Mouse (Mus musculus) liver, adult 2 months (tissue): ENCODE data around the gene Agpat4. TPM values are rescaled to one million over a fixed set of nuclear protein-coding genes. Genes with fewer than 3 reads are reported as not detected.

Experiments
- DNase-seq: peaks from one replicate; pipeline ENCODE4 v3.0.0-alpha.2; 2011; ENCODE audit warnings: low read depth, low spot score; ENCODE audit errors: extremely low read depth
- H3K27ac ChIP-seq: fragments of 200-500 bp; replicated peaks from 2 replicates; pipeline ENCODE4 v1.5.1; 2012; ENCODE audit warnings: low read depth, mild to moderate bottlenecking, control low read depth, inconsistent platforms, low read length; ENCODE audit not compliant: insufficient read depth
- H3K27me3 ChIP-seq: fragments of 200-500 bp; 2 replicates; pipeline ENCODE4 v1.6.1; 2012; ENCODE audit warnings: mild to moderate bottlenecking, moderate library complexity, low read length, inconsistent platforms; ENCODE audit not compliant: control insufficient read depth, insufficient read depth
- H3K36me3 ChIP-seq: fragments of 200-500 bp; 2 replicates; pipeline ENCODE4 v1.6.1; 2012; ENCODE audit warnings: low read length, inconsistent platforms; ENCODE audit not compliant: control insufficient read depth, insufficient read depth
- H3K4me1 ChIP-seq: fragments of 200-500 bp; 2 replicates; pipeline ENCODE4 v1.6.1; 2011; ENCODE audit warnings: low read length; ENCODE audit not compliant: control insufficient read depth, insufficient read depth
- H3K4me3 ChIP-seq: fragments of 200-500 bp; 2 replicates; pipeline ENCODE4 v1.5.1; 2011; ENCODE audit warnings: low read depth, mild to moderate bottlenecking, control low read depth, low read length, moderate library complexity; ENCODE audit not compliant: insufficient read depth
- H3K79me2 ChIP-seq: fragments of 200-500 bp; 2 replicates; pipeline ENCODE4 v1.6.1; 2012; ENCODE audit warnings: inconsistent platforms, mild to moderate bottlenecking, low read length, moderate library complexity; ENCODE audit not compliant: control insufficient read depth, insufficient read depth
- H3K9ac ChIP-seq: fragments of 200-500 bp; 2 replicates; pipeline ENCODE4 v1.6.1; 2012; ENCODE audit warnings: low read depth, mild to moderate bottlenecking, control low read depth, inconsistent platforms, low read length
- CTCF ChIP-seq: fragments of 200-500 bp; IDR thresholded peaks from 2 replicates; pipeline ENCODE4 v1.5.1; 2011; ENCODE audit warnings: low read depth, low read length, control low read depth
- POLR2A ChIP-seq: fragments of 200-500 bp; IDR thresholded peaks from 2 replicates; pipeline ENCODE4 v1.6.1; 2011; ENCODE audit warnings: low read length, control low read depth; ENCODE audit not compliant: insufficient read depth; ENCODE audit errors: extremely low read depth
- WGBS: fragments of 180-500 bp; shearing (Covaris S2); methylation state at CpG from one replicate; pipeline ENCODE4 v1.1.7; 2018; 5-methylcytosine and 5-hydroxymethylcytosine counted together
- polyA plus RNA-seq: library from polyadenylated mRNA; depleted of rRNA; stranded (reverse); fragments of >200 nt; gene quantifications from 2 replicates; pipeline ENCODE4 v1.2.3, GENCODE M21; 2012
- total RNA-seq: library from RNA; depleted of rRNA; stranded (reverse); fragments of >200 nt; gene quantifications from 2 replicates; pipeline ENCODE4 v1.2.3, GENCODE M21; 2014

Agpat4 gene
- total and polyA plus RNA-seq, 2 experiments: 0.60 to 1.2 TPM

GRCm38 (mm10) chr17:12261376-12261775 lies 142.9 kb downstream of the Agpat4 start:
- no peaks in the 10 kb centered on the region for H3K4me1 ChIP-seq
- 96% methylated on average over 7 of the region's 7 CpGs for WGBS
- peaks cover 22% of the 10 kb centered on the region for H3K36me3 ChIP-seq
- no peak overlapping the region for H3K9ac ChIP-seq
- TF ChIP-seq CTCF (no peak), POLR2A (no peak)
- no peak overlapping the region for H3K27ac ChIP-seq
- no peak overlapping the region for H3K4me3 ChIP-seq
- DNase-seq: no peak
- no peaks in the 10 kb centered on the region for H3K27me3 ChIP-seq
- no peaks in the 10 kb centered on the region for H3K79me2 ChIP-seq

GRCm38 (mm10) chr17:12261887-12262286 lies 143.4 kb downstream of the Agpat4 start:
- no peak for DNase-seq
- WGBS: 49% methylated on average over 2 of the region's 2 CpGs

GRCm38 (mm10) chr17:12262851-12263250 lies 144.3 kb downstream of the Agpat4 start:
- 96% methylated on average over 8 of the region's 8 CpGs for WGBS
- TF ChIP-seq CTCF: no peak
- TF ChIP-seq POLR2A: no peak
- Histone ChIP-seq H3K79me2 (no peaks in the 10 kb centered on the region), H3K27me3 (no peaks in the 10 kb centered on the region), H3K27ac (no peak overlapping the region), H3K4me3 (no peak overlapping the region), H3K4me1 (no peaks in the 10 kb centered on the region), H3K36me3 (peaks cover 13% of the 10 kb centered on the region; the same call in 1 of the 2 replicates), H3K9ac (no peak overlapping the region)
- DNase-seq: no peak

More at GRCm38 (mm10) chr17:12261887-12262286, 143.4 kb downstream of the Agpat4 start:
- Histone ChIP-seq H3K4me3 (no peak overlapping the region), H3K79me2 (no peaks in the 10 kb centered on the region), H3K27ac (no peak overlapping the region), H3K36me3 (peaks cover 20% of the 10 kb centered on the region), H3K27me3 (no peaks in the 10 kb centered on the region), H3K4me1 (no peaks in the 10 kb centered on the region), H3K9ac (no peak overlapping the region)
- TF ChIP-seq POLR2A: no peak
- peak; percentile 50 for TF ChIP-seq CTCF

GRCm38 (mm10) chr17:12263787-12264186 lies 145.3 kb downstream of the Agpat4 start:
- TF ChIP-seq CTCF: no peak
- TF ChIP-seq POLR2A: no peak
- no peaks in the 10 kb centered on the region for H3K4me1 ChIP-seq
- no peak overlapping the region for H3K27ac ChIP-seq
- H3K4me3 ChIP-seq: no peak overlapping the region
- H3K79me2 ChIP-seq: no peaks in the 10 kb centered on the region
- H3K9ac ChIP-seq: no peak overlapping the region
- H3K27me3 ChIP-seq: no peaks in the 10 kb centered on the region
- no peak for DNase-seq
- H3K36me3 ChIP-seq: peaks cover 9% of the 10 kb centered on the region; the same call in 1 of the 2 replicates
- 85% methylated on average over 13 of the region's 13 CpGs for WGBS

- no peak for DNase-seq
- no peak overlapping the region for H3K27ac ChIP-seq
- H3K27me3 ChIP-seq: no peaks in the 10 kb centered on the region
- peaks cover 9% of the 10 kb centered on the region; the same call in 1 of the 2 replicates for H3K36me3 ChIP-seq
- no peaks in the 10 kb centered on the region for H3K79me2 ChIP-seq
- WGBS: 95% methylated on average over 3 of the region's 3 CpGs
- no peak overlapping the region for H3K9ac ChIP-seq
- H3K4me1 ChIP-seq: no peaks in the 10 kb centered on the region
- H3K4me3 ChIP-seq: no peak overlapping the region
- no peak for TF ChIP-seq CTCF
- no peak for TF ChIP-seq POLR2A
Observed at GRCm38 (mm10) chr17:12264293-12264692, 145.8 kb downstream of the Agpat4 start.
